Mouse (Mus musculus) hindbrain, embryonic 10.5 days (tissue): Measurements from ENCODE around the gene Stox2. TPM values are rescaled to one million over a fixed set of nuclear protein-coding genes. Genes with fewer than 3 reads are reported as not detected.

ENCODE experiments used
- DNase-seq: peaks from one replicate; pipeline ENCODE4 v3.0.0-alpha.2; 2017; ENCODE audit warnings: low spot score
- H3K27ac ChIP-seq: fragments of 300-500 bp; sonication (generic); 2 replicates; pipeline ENCODE4 v1.5.1; 2016; ENCODE audit warnings: mild to moderate bottlenecking, moderate library complexity
- H3K27me3 ChIP-seq: fragments of 300-500 bp; sonication (generic); 2 replicates; pipeline ENCODE4 v1.6.1; 2016; ENCODE audit warnings: mild to moderate bottlenecking; ENCODE audit not compliant: poor library complexity, insufficient read depth, severe bottlenecking
- H3K36me3 ChIP-seq: fragments of 300-500 bp; sonication (generic); 2 replicates; pipeline ENCODE4 v1.6.1; 2016; ENCODE audit warnings: mild to moderate bottlenecking, moderate library complexity
- H3K4me1 ChIP-seq: fragments of 300-500 bp; sonication (generic); replicated peaks from 2 replicates; pipeline ENCODE4 v1.6.1; 2016; ENCODE audit warnings: mild to moderate bottlenecking
- H3K4me3 ChIP-seq: fragments of 300-500 bp; sonication (generic); 2 replicates; pipeline ENCODE4 v1.5.1; 2016; ENCODE audit warnings: mild to moderate bottlenecking, moderate library complexity
- H3K9me3 ChIP-seq: fragments of 300-500 bp; sonication (generic); 2 replicates; pipeline ENCODE4 v1.6.1; 2016; ENCODE audit warnings: mild to moderate bottlenecking, moderate library complexity
- WGBS: fragments of 180-500 bp; shearing (Covaris S2); methylation state at CpG from one replicate; pipeline ENCODE4 v1.1.7; 2016; 5-methylcytosine and 5-hydroxymethylcytosine counted together
- polyA plus RNA-seq: library from polyadenylated mRNA; unstranded; fragments of >200 nt; fragmentation: Nextera tagmentation; extraction: Ambion mirVana; gene quantifications from 2 replicates; pipeline ENCODE4 v1.2.1, GENCODE M21; 2016

Gene Stox2
- polyA plus RNA-seq, 1 experiment from 2014 or later = 23.2 TPM

GRCm38 (mm10) chr8:47305880-47306279 lies 140.3 kb downstream of the Stox2 start:
- H3K27me3 ChIP-seq = no peaks in the 10 kb centered on the region
- 95% methylated on average over 5 of the region's 5 CpGs for WGBS
- peaks cover 5% of the 10 kb centered on the region; the same call in 1 of the 2 replicates for H3K4me1 ChIP-seq
- no peaks in the 10 kb centered on the region for H3K36me3 ChIP-seq
- H3K4me3 ChIP-seq = no peak overlapping the region
- no peaks in the 10 kb centered on the region for H3K9me3 ChIP-seq
- DNase-seq = no peak
- no peak overlapping the region for H3K27ac ChIP-seq

- no peak for DNase-seq
- Histone ChIP-seq H3K36me3 (no peaks in the 10 kb centered on the region), H3K4me1 (no peaks in the 10 kb centered on the region), H3K27me3 (no peaks in the 10 kb centered on the region), H3K4me3 (no peak overlapping the region), H3K9me3 (no peaks in the 10 kb centered on the region), H3K27ac (no peak overlapping the region)
- WGBS = 94% methylated on average over 3 of the region's 3 CpGs
These were observed 147.7 kb downstream of the Stox2 start for GRCm38 (mm10) chr8:47298460-47298859.

GRCm38 (mm10) chr8:47289641-47290040 lies 156.5 kb downstream of the Stox2 start:
- H3K27ac ChIP-seq = peak overlapping the region; percentile 99
- H3K36me3 ChIP-seq = no peaks in the 10 kb centered on the region
- peaks cover 9% of the 10 kb centered on the region; the same call in 1 of the 2 replicates for H3K27me3 ChIP-seq
- WGBS = 11% methylated on average over 6 of the region's 6 CpGs
- peak; percentile 25 for DNase-seq
- peak overlapping the region; percentile 91 for H3K4me3 ChIP-seq
- no peaks in the 10 kb centered on the region for H3K9me3 ChIP-seq
- peaks cover 49% of the 10 kb centered on the region for H3K4me1 ChIP-seq

GRCm38 (mm10) chr8:47288866-47289541 lies 157.2 kb downstream of the Stox2 start:
- Histone ChIP-seq H3K9me3 (no peaks in the 10 kb centered on the region), H3K27me3 (peaks cover 9% of the 10 kb centered on the region; the same call in 1 of the 2 replicates), H3K36me3 (no peaks in the 10 kb centered on the region), H3K4me3 (peak overlapping the region; percentile 91), H3K27ac (peak overlapping the region; percentile 99), H3K4me1 (peaks cover 55% of the 10 kb centered on the region)
- under 1% methylated on average over 97 of the region's 97 CpGs for WGBS
- peak; percentile 89 for DNase-seq

- WGBS = under 1% methylated on average over 73 of the region's 78 CpGs
- Histone ChIP-seq H3K27me3 (peaks cover 9% of the 10 kb centered on the region; the same call in 1 of the 2 replicates), H3K9me3 (no peaks in the 10 kb centered on the region), H3K27ac (peak overlapping the region; percentile 99), H3K36me3 (no peaks in the 10 kb centered on the region), H3K4me3 (peak overlapping the region; percentile 91), H3K4me1 (peaks cover 62% of the 10 kb centered on the region)
- DNase-seq = peak; percentile 84
These were observed 157.9 kb downstream of the Stox2 start for GRCm38 (mm10) chr8:47288131-47288865.

GRCm38 (mm10) chr8:47287641-47288130 lies 158.5 kb downstream of the Stox2 start:
- Histone ChIP-seq H3K27me3 (peaks cover 9% of the 10 kb centered on the region; the same call in 1 of the 2 replicates), H3K4me3 (peak overlapping the region; percentile 91), H3K4me1 (peaks cover 68% of the 10 kb centered on the region), H3K27ac (peak overlapping the region; percentile 99), H3K36me3 (no peaks in the 10 kb centered on the region), H3K9me3 (no peaks in the 10 kb centered on the region)
- WGBS = under 1% methylated on average over 33 of the region's 33 CpGs
- DNase-seq = peak; percentile 79

- H3K4me3 ChIP-seq = peak overlapping the region; percentile 91
- 1% methylated on average over 16 of the region's 16 CpGs for WGBS
- peak; percentile 55 for DNase-seq
- H3K4me1 ChIP-seq = peaks cover 73% of the 10 kb centered on the region
- no peaks in the 10 kb centered on the region for H3K9me3 ChIP-seq
- H3K27me3 ChIP-seq = peaks cover 9% of the 10 kb centered on the region; the same call in 1 of the 2 replicates
- peak overlapping the region; percentile 99 for H3K27ac ChIP-seq
- H3K36me3 ChIP-seq = peaks cover 2% of the 10 kb centered on the region; the same call in 1 of the 2 replicates
These were observed 159.0 kb downstream of the Stox2 start for GRCm38 (mm10) chr8:47287201-47287621.

GRCm38 (mm10) chr8:47286081-47286700 lies 160.0 kb downstream of the Stox2 start:
- peaks cover 8% of the 10 kb centered on the region; the same call in 1 of the 2 replicates for H3K27me3 ChIP-seq
- no peak for DNase-seq
- peak overlapping the region; percentile 91 for H3K4me3 ChIP-seq
- WGBS = 71% methylated on average over 12 of the region's 12 CpGs
- no peaks in the 10 kb centered on the region for H3K9me3 ChIP-seq
- peaks cover 6% of the 10 kb centered on the region; the same call in 1 of the 2 replicates for H3K36me3 ChIP-seq
- peaks cover 83% of the 10 kb centered on the region for H3K4me1 ChIP-seq
- H3K27ac ChIP-seq = peak overlapping the region; percentile 99

- Histone ChIP-seq H3K4me3 (peak overlapping the region; percentile 91), H3K9me3 (no peaks in the 10 kb centered on the region), H3K27ac (peak overlapping the region; percentile 99), H3K36me3 (peaks cover 9% of the 10 kb centered on the region; the same call in 1 of the 2 replicates), H3K4me1 (peaks cover 81% of the 10 kb centered on the region), H3K27me3 (peaks cover 3% of the 10 kb centered on the region; the same call in 1 of the 2 replicates)
- 37% methylated on average over 6 of the region's 6 CpGs for WGBS
- peak; percentile 46 for DNase-seq
These were observed 160.7 kb downstream of the Stox2 start for GRCm38 (mm10) chr8:47285435-47285834.

- Histone ChIP-seq H3K9me3 (no peaks in the 10 kb centered on the region), H3K27ac (peak overlapping the region; percentile 99), H3K4me3 (peak overlapping the region; percentile 91), H3K4me1 (peaks cover 81% of the 10 kb centered on the region), H3K36me3 (peaks cover 13% of the 10 kb centered on the region; the same call in 1 of the 2 replicates), H3K27me3 (no peaks in the 10 kb centered on the region)
- peak; percentile 69 for DNase-seq
- WGBS = 49% methylated on average over 21 of the region's 21 CpGs
These were observed 161.5 kb downstream of the Stox2 start for GRCm38 (mm10) chr8:47284329-47285326.

- Histone ChIP-seq H3K27me3 (no peaks in the 10 kb centered on the region), H3K27ac (no peak overlapping the region), H3K4me1 (peaks cover 74% of the 10 kb centered on the region), H3K9me3 (no peaks in the 10 kb centered on the region), H3K4me3 (no peak overlapping the region), H3K36me3 (peaks cover 13% of the 10 kb centered on the region; the same call in 1 of the 2 replicates)
- 80% methylated on average over 10 of the region's 10 CpGs for WGBS
- no peak for DNase-seq
These were observed 166.3 kb downstream of the Stox2 start for GRCm38 (mm10) chr8:47279898-47280297.
